Mouse (Mus musculus) limb, embryonic 14.5 days (tissue): ENCODE measurements around the gene Nyx. TPM values are rescaled to one million over a fixed set of nuclear protein-coding genes. Genes with fewer than 3 reads are reported as not detected.

ENCODE experiments used
- ATAC-seq: fragments of 200-750 bp; cut with Nextera tagmentation; 2 replicates; pipeline ENCODE4 v1.8.0; 2017; ENCODE audit warnings: low read depth, moderate number of reproducible peaks, moderate TSS enrichment; ENCODE audit not compliant: low FRiP score
- DNase-seq: peaks from one replicate; pipeline ENCODE4 v3.0.0-alpha.2; 2015; ENCODE audit warnings: low spot score
- H3K27ac ChIP-seq: fragments of 300-500 bp; sonication (generic); replicated peaks from 2 replicates; pipeline ENCODE4 v1.5.1; 2014; ENCODE audit warnings: low read depth, mild to moderate bottlenecking, low read length, moderate library complexity, mixed read lengths
- H3K27me3 ChIP-seq: fragments of 300-500 bp; sonication (generic); 2 replicates; pipeline ENCODE4 v1.6.1; 2014; ENCODE audit warnings: low read length, mixed read lengths; ENCODE audit not compliant: control insufficient read depth, insufficient read depth
- H3K36me3 ChIP-seq: fragments of 300-500 bp; sonication (generic); 2 replicates; pipeline ENCODE4 v1.6.1; 2014; ENCODE audit warnings: mild to moderate bottlenecking, low read length, moderate library complexity, mixed read lengths; ENCODE audit not compliant: control insufficient read depth, insufficient read depth
- H3K4me1 ChIP-seq: fragments of 300-500 bp; sonication (generic); 2 replicates; pipeline ENCODE4 v1.6.1; 2014; ENCODE audit warnings: antibody characterized with exemption, low read length, mixed read lengths; ENCODE audit not compliant: control insufficient read depth, insufficient read depth
- H3K4me2 ChIP-seq: fragments of 300-500 bp; sonication (generic); replicated peaks from 2 replicates; pipeline ENCODE4 v1.6.1; 2014; ENCODE audit warnings: low read depth, mild to moderate bottlenecking, low read length, moderate library complexity; ENCODE audit not compliant: severe bottlenecking
- H3K4me3 ChIP-seq: fragments of 300-500 bp; sonication (generic); replicated peaks from 2 replicates; pipeline ENCODE4 v1.5.1; 2014; ENCODE audit warnings: low read length
- H3K9ac ChIP-seq: fragments of 300-500 bp; sonication (generic); 2 replicates; pipeline ENCODE4 v1.6.1; 2014; ENCODE audit warnings: mild to moderate bottlenecking, low read depth, low read length, moderate library complexity; ENCODE audit not compliant: severe bottlenecking
- H3K9me3 ChIP-seq: fragments of 300-500 bp; sonication (generic); 2 replicates; pipeline ENCODE4 v1.6.1; 2016; ENCODE audit warnings: low read length; ENCODE audit not compliant: control insufficient read depth
- POLR2A ChIP-seq: fragments of 200-500 bp; IDR thresholded peaks from 2 replicates; pipeline ENCODE4 v1.8.0; 2012; ENCODE audit warnings: inconsistent platforms, mild to moderate bottlenecking, moderate library complexity, borderline replicate concordance; ENCODE audit not compliant: insufficient read depth, insufficient read length; ENCODE audit errors: extremely low read depth
- WGBS: fragments of 180-500 bp; shearing (Covaris S2); extraction: QIAGEN DNeasy Blood & Tissue Kit; methylation state at CpG from one replicate; pipeline ENCODE4 v1.1.7; 2014; 5-methylcytosine and 5-hydroxymethylcytosine counted together
- polyA plus RNA-seq, 2 experiments: library from polyadenylated mRNA; depleted of rRNA in 1 of 2; stranded (reverse) in 1 of 2; unstranded in 1 of 2; fragments of >200 nt; fragmentation: Nextera tagmentation in 1 of 2; extraction: Ambion mirVana in 1 of 2; gene quantifications; 2 replicates each; pipeline versions ENCODE4 v1.2.1 to v1.2.3; 2012 to 2014

The Nyx gene
- polyA plus RNA-seq, 2 experiments: 0.10 TPM; not detected in 1

- Histone ChIP-seq H3K4me2 (peak overlapping the region; percentile 49), H3K9me3 (no peaks in the 10 kb centered on the region), H3K36me3 (no peaks in the 10 kb centered on the region), H3K27ac (peak overlapping the region; percentile 67), H3K27me3 (no peaks in the 10 kb centered on the region), H3K4me1 (no peaks in the 10 kb centered on the region), H3K9ac (peak overlapping the region; percentile 54), H3K4me3 (peak overlapping the region; percentile 37)
- DNase-seq (peak; percentile 80), ATAC-seq (peak; percentile 96)
- no peak for TF ChIP-seq POLR2A
- WGBS: 24% methylated on average over 41 of the region's 46 CpGs
Measured at GRCm38 (mm10) chrX:13461266-13462261, 4.3 kb upstream of the Nyx start.

- ATAC-seq (no peak), DNase-seq (no peak)
- no peak overlapping the region for H3K9ac ChIP-seq
- WGBS: 57% methylated on average over 2 of the region's 2 CpGs
- no peak overlapping the region for H3K4me2 ChIP-seq
- no peak overlapping the region for H3K27ac ChIP-seq
- H3K9me3 ChIP-seq: no peaks in the 10 kb centered on the region
- no peak overlapping the region for H3K4me3 ChIP-seq
- H3K4me1 ChIP-seq: no peaks in the 10 kb centered on the region
- H3K27me3 ChIP-seq: no peaks in the 10 kb centered on the region
- no peaks in the 10 kb centered on the region for H3K36me3 ChIP-seq
- no peak for TF ChIP-seq POLR2A
Measured at GRCm38 (mm10) chrX:13462982-13463517, 2.9 kb upstream of the Nyx start.

- Histone ChIP-seq H3K9ac (no peak overlapping the region), H3K9me3 (no peaks in the 10 kb centered on the region), H3K4me1 (no peaks in the 10 kb centered on the region), H3K4me2 (no peak overlapping the region), H3K27me3 (no peaks in the 10 kb centered on the region), H3K27ac (no peak overlapping the region), H3K36me3 (no peaks in the 10 kb centered on the region), H3K4me3 (no peak overlapping the region)
- ATAC-seq (no peak), DNase-seq (peak; percentile 13)
- no peak for TF ChIP-seq POLR2A
- WGBS: 76% methylated on average over 2 of the region's 2 CpGs
Measured at GRCm38 (mm10) chrX:13466681-13467080, 771 bp downstream of the Nyx start.

GRCm38 (mm10) chrX:13467121-13467571 lies 1.2 kb downstream of the Nyx start:
- Histone ChIP-seq H3K9ac (no peak overlapping the region), H3K27me3 (no peaks in the 10 kb centered on the region), H3K4me2 (no peak overlapping the region), H3K36me3 (no peaks in the 10 kb centered on the region), H3K9me3 (no peaks in the 10 kb centered on the region), H3K27ac (no peak overlapping the region), H3K4me3 (no peak overlapping the region), H3K4me1 (no peaks in the 10 kb centered on the region)
- ATAC-seq: no peak
- 74% methylated on average over 6 of the region's 6 CpGs for WGBS
- no peak for TF ChIP-seq POLR2A
- DNase-seq: no peak

- ATAC-seq: no peak
- Histone ChIP-seq H3K4me2 (no peak overlapping the region), H3K27me3 (no peaks in the 10 kb centered on the region), H3K9ac (no peak overlapping the region), H3K4me1 (no peaks in the 10 kb centered on the region), H3K4me3 (no peak overlapping the region), H3K27ac (no peak overlapping the region), H3K36me3 (no peaks in the 10 kb centered on the region), H3K9me3 (no peaks in the 10 kb centered on the region)
- 67% methylated on average over 9 of the region's 9 CpGs for WGBS
- TF ChIP-seq POLR2A: no peak
- DNase-seq: peak; percentile 13
Measured at GRCm38 (mm10) chrX:13469160-13470116, 3.5 kb downstream of the Nyx start.
